Mouse (Mus musculus) ZHBTc4 (cell line): Measurements from ENCODE around the gene Olfr1162.
"Not testable (repeated sequence)": the region's sequence is repeated elsewhere in the genome, so short reads cannot be mapped to it uniquely, and the experiment has no call there.

Source experiments
- DNase-seq: peaks from one replicate; pipeline ENCODE4 v3.0.0-alpha.2; 2011; ENCODE audit warnings: low read depth, low spot score

The Olfr1162 gene

DNA sequence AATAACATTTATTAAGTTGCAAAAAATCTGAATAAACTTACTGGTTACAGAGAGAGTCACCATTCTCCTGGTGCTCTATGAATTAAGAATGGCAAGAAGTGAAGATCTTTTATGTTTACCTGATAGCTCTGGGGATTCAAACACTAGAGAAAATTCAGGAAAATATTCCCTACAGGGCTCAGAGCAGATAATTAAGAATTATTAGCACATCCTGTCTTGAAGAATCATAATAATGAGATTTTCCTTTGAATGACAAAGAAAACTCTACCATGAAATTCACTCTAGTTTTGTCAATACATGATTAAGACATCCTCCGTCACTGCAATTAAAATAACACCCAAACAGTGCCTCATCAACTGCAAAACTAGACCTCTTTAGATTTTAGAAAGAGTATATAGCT lies at the start of gene Olfr1162:
Gene Olfr1162, minus strand, starts transcription at position 101 of the 400 bp plus-strand sequence.
- DNase-seq = no peak

DNA sequence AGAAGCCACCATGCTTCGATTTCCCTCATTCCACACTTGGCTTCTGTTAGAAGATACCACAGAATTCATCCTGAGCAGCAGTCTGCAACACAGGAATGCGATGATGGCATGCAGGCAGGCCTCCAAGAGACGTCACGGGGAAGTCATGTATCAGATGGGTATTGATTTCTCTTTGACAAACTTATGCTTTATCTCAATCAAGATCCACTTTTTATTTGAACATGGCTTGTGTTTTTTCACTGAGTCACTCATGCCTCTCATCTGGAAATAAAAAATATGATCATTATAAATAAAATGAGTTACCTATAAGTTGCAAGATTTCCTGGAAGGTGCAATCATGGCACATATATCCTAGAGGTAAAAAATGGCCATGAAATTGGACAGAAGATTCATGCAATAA lies 42.9 kb upstream of the Olfr1162 start, which contains the start of gene Olfr1164:
Gene Olfr1164, minus strand, starts transcription at position 101 of the 400 bp plus-strand sequence.
- no peak for DNase-seq

DNA sequence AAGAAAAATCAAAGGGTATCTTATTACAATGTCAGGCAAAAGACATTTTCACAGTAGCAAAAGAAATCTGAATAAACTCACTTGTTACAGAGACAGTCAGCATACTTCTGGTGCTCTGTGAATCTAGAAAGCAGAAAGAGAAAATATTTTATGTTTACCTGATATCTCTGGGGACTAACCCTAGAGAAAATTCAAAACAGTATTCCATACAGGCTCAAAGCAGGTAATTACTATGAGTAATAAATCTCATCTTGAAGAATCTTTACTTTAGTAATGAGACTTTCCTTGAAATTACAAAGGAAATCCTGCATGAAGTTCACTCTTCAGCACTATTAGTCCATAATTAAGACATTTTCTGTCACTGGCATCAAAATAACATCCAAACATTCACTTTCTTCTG lies 20.8 kb upstream of the Olfr1162 start, which contains the start of gene Olfr1163:
Gene Olfr1163, minus strand, starts transcription at position 101 of the 400 bp plus-strand sequence.
- DNase-seq = no peak

DNA sequence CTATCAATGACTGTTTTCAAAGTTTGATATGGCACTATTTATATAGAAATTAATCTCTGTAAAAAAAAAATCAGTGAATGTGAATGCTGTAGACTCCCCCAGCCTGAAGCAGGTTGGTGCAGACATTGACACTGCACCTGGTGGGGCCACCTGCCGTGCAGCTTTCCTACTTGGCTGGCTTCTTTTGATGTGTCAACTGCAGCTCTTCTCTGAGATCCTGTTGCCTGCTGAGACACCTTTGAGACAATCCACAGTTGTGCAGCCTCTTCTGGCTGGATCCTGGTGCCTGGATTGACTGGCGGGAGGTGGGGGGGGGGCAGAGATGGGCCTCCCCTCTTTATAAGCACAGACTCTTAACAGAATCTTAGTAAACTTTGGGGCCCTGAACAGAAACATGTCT lies 12.7 kb upstream of the Olfr1162 start:
- peak; percentile 40 for DNase-seq

DNA sequence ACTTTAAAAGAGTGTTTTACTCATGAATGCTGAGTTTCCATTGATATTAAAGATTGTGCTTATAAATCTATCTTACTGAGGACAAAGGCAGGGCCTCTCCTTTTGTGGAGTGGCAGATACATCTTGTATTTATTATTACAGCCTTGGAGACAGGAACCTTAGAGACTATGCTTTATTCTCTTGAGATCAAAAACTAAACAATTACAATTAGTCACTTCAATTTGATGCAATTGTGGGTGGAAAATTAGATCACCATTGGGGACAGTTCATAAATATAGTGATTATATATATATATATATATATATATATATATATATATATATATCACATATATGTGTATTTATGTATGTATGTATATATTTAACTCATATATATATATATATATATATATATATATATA lies 13.3 kb downstream of the Olfr1162 start, which contains the start of gene Olfr73:
Gene Olfr73, minus strand, starts transcription at position 101 of the 400 bp plus-strand sequence.
- no peak for DNase-seq

DNA sequence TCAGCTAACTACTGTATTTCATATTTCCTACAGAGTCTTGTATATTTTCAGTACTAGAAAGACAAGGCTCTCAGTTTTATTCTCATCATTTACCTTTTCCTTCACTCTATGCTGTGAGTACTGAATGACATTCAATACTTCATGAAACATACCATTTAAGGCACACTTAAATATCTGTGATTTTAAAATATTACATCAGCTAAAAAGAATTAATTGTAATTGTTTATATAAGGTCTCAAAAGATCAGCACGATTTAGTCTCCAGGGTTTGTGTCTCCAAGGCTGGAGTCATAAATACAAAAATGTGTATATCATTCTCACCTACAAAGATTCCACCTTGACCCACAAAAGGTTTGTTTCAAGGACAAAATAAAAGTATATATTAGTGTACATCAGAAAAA lies 28.5 kb downstream of the Olfr1162 start, which contains the start of gene Olfr1161:
Gene Olfr1161, plus strand, starts transcription at position 301 of the 400 bp plus-strand sequence.
- not testable (repeated sequence) for DNase-seq

DNA sequence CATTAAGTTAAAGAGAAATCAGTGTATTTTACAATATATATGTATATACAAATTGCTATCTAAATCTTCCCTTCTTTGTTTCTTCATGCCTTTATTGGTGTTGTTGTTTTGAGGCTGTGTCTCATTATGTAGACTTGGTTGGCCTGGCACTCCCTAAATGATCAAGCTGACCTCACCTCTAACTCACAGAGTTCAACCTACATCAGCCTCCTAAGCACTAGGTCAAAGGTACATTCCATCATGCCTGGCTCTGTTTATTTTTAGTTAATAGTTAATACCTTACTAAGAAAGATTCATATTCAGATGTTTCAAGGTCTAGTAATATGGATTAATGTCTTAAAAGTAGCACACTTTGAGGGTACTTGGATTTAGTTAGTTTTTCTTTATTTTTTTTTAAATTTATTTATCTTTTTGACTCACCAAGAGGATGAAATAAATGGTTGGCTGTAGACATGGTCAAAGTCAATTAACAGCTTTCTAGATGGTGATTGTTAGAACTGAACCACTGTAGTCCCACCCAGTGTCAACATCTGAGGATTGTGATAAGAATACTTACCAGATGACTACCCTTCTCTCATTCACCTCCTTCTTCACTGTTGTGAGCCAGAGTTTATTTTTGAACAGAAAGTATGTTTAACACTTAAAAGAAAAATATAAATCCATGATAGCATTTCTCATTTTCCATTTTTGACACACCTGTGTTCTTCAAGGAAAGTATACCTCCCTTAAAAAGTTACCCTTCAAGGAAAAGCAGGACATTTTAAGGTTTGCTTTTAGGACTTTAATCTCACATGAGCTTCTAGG lies 43.2 kb downstream of the Olfr1162 start, which contains the start of gene Olfr1160:
Gene Olfr1160, minus strand, starts transcription at position 754 of the 804 bp plus-strand sequence.
- DNase-seq = no peak
